ENCODE assay signal across 9 mouse cellular contexts in genomic region chr19:16327401-16328073, GRCm38 (mm10).
DNase-seq lines count a peak whose midpoint lies in the region; ATAC-seq and TF ChIP-seq lines count a peak whose summit lies in the region.
"Had no signal": no experiment of that assay in that cellular context is flagged by ENCODE, and none has a peak within 500 bp of the region (broad histone marks: within the 10 kb centered on the region; RNA-seq: fewer than 3 reads in every experiment).

No protein-coding gene starts in this region.

- no peak overlapping the region for H3K4me3 ChIP-seq in heart, postnatal 0 days (ENCODE audit: low read depth, low read length)
- H3K4me3 ChIP-seq in midbrain, embryonic 13.5 days (replicated peaks), result no peak overlapping the region
- no peak overlapping the region for H3K4me3 ChIP-seq in midbrain, embryonic 10.5 days
- H3K4me3 ChIP-seq in embryonic fibroblast, embryonic 13.5 days (ENCODE audit: insufficient read depth, low read length), result no peak overlapping the region
- H3K4me3 ChIP-seq in stomach, embryonic 14.5 days (ENCODE audit: low read depth, low read length), result no peak overlapping the region
- H3K4me3 ChIP-seq: neural tube, embryonic 12.5 days had no signal

- WGBS in heart, postnatal 0 days, result 69% methylated on average over 10 of the region's 10 CpGs
- WGBS in midbrain, embryonic 13.5 days, result 66% methylated on average over 10 of the region's 10 CpGs
- 85% methylated on average over 10 of the region's 10 CpGs for WGBS in midbrain, embryonic 10.5 days
- WGBS in stomach, embryonic 14.5 days, result 76% methylated on average over 10 of the region's 10 CpGs

- no peaks in the 10 kb centered on the region for H3K9me3 ChIP-seq in heart, postnatal 0 days (replicated peaks; ENCODE audit: control insufficient read depth, low read length)
- no peaks in the 10 kb centered on the region for H3K9me3 ChIP-seq in midbrain, embryonic 13.5 days
- no peaks in the 10 kb centered on the region for H3K9me3 ChIP-seq in midbrain, embryonic 10.5 days (replicated peaks)
- no peaks in the 10 kb centered on the region for H3K9me3 ChIP-seq in stomach, embryonic 14.5 days (ENCODE audit: control insufficient read depth, low read depth, low read length)
- H3K9me3 ChIP-seq: neural tube, embryonic 12.5 days had no signal

- no peak overlapping the region for H3K9ac ChIP-seq in heart, postnatal 0 days (replicated peaks; ENCODE audit: low read depth, low read length)
- H3K9ac ChIP-seq in midbrain, embryonic 13.5 days (replicated peaks), result no peak overlapping the region
- H3K9ac ChIP-seq in stomach, embryonic 14.5 days (replicated peaks; ENCODE audit: low read depth, low read length), result no peak overlapping the region
- H3K9ac ChIP-seq: neural tube, embryonic 12.5 days had no signal

- TF ChIP-seq EP300 in heart, postnatal 0 days (IDR thresholded peaks at IDR 0.05; ENCODE audit: low read depth), result no peak

- no peak for TF ChIP-seq POLR2A in embryonic fibroblast, embryonic 13.5 days (IDR thresholded peaks at IDR 0.05; ENCODE audit: low read depth, low read length)

- H3K4me1 ChIP-seq in heart, postnatal 0 days (ENCODE audit: control insufficient read depth, insufficient read depth), result peaks cover 40% of the 10 kb centered on the region
- peaks cover 39% of the 10 kb centered on the region for H3K4me1 ChIP-seq in midbrain, embryonic 13.5 days (replicated peaks)
- H3K4me1 ChIP-seq in midbrain, embryonic 10.5 days, result peaks cover 25% of the 10 kb centered on the region
- peaks cover 17% of the 10 kb centered on the region for H3K4me1 ChIP-seq in embryonic fibroblast, embryonic 13.5 days (ENCODE audit: control insufficient read depth, insufficient read depth, low read length)
- peaks cover 15% of the 10 kb centered on the region for H3K4me1 ChIP-seq in stomach, embryonic 14.5 days (ENCODE audit: control insufficient read depth, insufficient read depth, low read length)

- no peak for TF ChIP-seq CTCF in heart, postnatal 0 days (IDR thresholded peaks at IDR 0.05; ENCODE audit: low read depth)
- TF ChIP-seq CTCF in embryonic fibroblast, embryonic 13.5 days (IDR thresholded peaks at IDR 0.05; ENCODE audit: borderline replicate concordance, insufficient read depth, low read length), result no peak

- H3K27ac ChIP-seq in heart, postnatal 0 days (ENCODE audit: low read depth), result peak overlapping the region; percentile 28; the same call in 1 of the 2 replicates
- H3K27ac ChIP-seq in midbrain, embryonic 13.5 days, result peak overlapping the region; percentile 25
- H3K27ac ChIP-seq in midbrain, embryonic 10.5 days (replicated peaks), result no peak overlapping the region
- peak overlapping the region; percentile 51 for H3K27ac ChIP-seq in embryonic fibroblast, embryonic 13.5 days (ENCODE audit: insufficient read depth, low read length)
- peak overlapping the region; percentile 29; the same call in 1 of the 2 replicates for H3K27ac ChIP-seq in stomach, embryonic 14.5 days (ENCODE audit: low read length)
- H3K27ac ChIP-seq: neural tube, embryonic 12.5 days had no signal

- no peak for ATAC-seq in heart, postnatal 0 days (ENCODE audit: insufficient read depth, low read depth)
- ATAC-seq in midbrain, embryonic 13.5 days, result peak; percentile 40
- no peak for ATAC-seq in stomach, embryonic 14.5 days (ENCODE audit: insufficient number of reproducible peaks, insufficient read depth, low FRiP score, low read depth)

- H3K36me3 ChIP-seq in heart, postnatal 0 days (replicated peaks; ENCODE audit: control insufficient read depth, insufficient read depth, low read length), result no peaks in the 10 kb centered on the region
- H3K36me3 ChIP-seq in midbrain, embryonic 13.5 days, result peaks cover 2% of the 10 kb centered on the region; the same call in 1 of the 2 replicates
- no peaks in the 10 kb centered on the region for H3K36me3 ChIP-seq in midbrain, embryonic 10.5 days
- H3K36me3 ChIP-seq in stomach, embryonic 14.5 days (ENCODE audit: control insufficient read depth, insufficient read depth, low read length), result no peaks in the 10 kb centered on the region
- H3K36me3 ChIP-seq: neural tube, embryonic 12.5 days had no signal

- H3K4me2 ChIP-seq in heart, postnatal 0 days (ENCODE audit: low read depth, low read length), result no peak overlapping the region
- no peak overlapping the region for H3K4me2 ChIP-seq in midbrain, embryonic 13.5 days (replicated peaks)
- no peak overlapping the region for H3K4me2 ChIP-seq in stomach, embryonic 14.5 days (replicated peaks; ENCODE audit: low read depth, low read length)
- H3K4me2 ChIP-seq: liver, embryonic 11.5 days; neural tube, embryonic 12.5 days had no signal

- DNase-seq in heart, postnatal 0 days (ENCODE audit: low spot score), result no peak
- DNase-seq in heart, adult 18-20 months, result no peak
- no peak for DNase-seq in midbrain, embryonic 10.5 days (ENCODE audit: low spot score)
- no peak for DNase-seq in testis, postnatal 10 days (ENCODE audit: low spot score)

- no peaks in the 10 kb centered on the region for H3K27me3 ChIP-seq in heart, postnatal 0 days (ENCODE audit: control insufficient read depth, insufficient read depth, low read length)
- no peaks in the 10 kb centered on the region for H3K27me3 ChIP-seq in midbrain, embryonic 13.5 days
- no peaks in the 10 kb centered on the region for H3K27me3 ChIP-seq in midbrain, embryonic 10.5 days (ENCODE audit: low read depth, poor library complexity, severe bottlenecking)
- H3K27me3 ChIP-seq in stomach, embryonic 14.5 days (ENCODE audit: control insufficient read depth, insufficient read depth, low read length), result no peaks in the 10 kb centered on the region
- H3K27me3 ChIP-seq: neural tube, embryonic 12.5 days had no signal
